8 mouse cellular contexts compared by ENCODE assay signal in genomic region chr13:53461855-53462648, GRCm38 (mm10). TPM values are rescaled to one million over a fixed set of nuclear protein-coding genes. Genes with fewer than 3 reads are reported as not detected.
DNase-seq lines count a peak whose midpoint lies in the region; ATAC-seq and TF ChIP-seq lines count a peak whose summit lies in the region.

No protein-coding gene starts in this region.

- under 1% methylated on average over 51 of the region's 51 CpGs for WGBS in forebrain, embryonic 16.5 days
- under 1% methylated on average over 51 of the region's 51 CpGs for WGBS in kidney, embryonic 15.5 days
- 5% methylated on average over 51 of the region's 51 CpGs for WGBS in thymus, adult 2 months

- no peak for DNase-seq in CH12.LX (ENCODE audit: extremely low read depth)
- DNase-seq in adrenal gland, adult 18-20 months (ENCODE audit: low spot score in 2 of 2), result peak; percentile 38 to 49
- DNase-seq in lung, postnatal 4 days, result peak; percentile 21 to 34
- no peak for DNase-seq in thymus, adult 2 months
- DNase-seq in layer of hippocampus, adult 8-10 months (ENCODE audit: low spot score in 2 of 2), result no peak
- DNase-seq in spleen, postnatal 36 days (ENCODE audit: low spot score in 2 of 2), result no peak

- H3K4me1 ChIP-seq in CH12.LX (ENCODE audit: control insufficient read depth in 1 of 2, insufficient read depth in 2 of 2), result 0 out of 4 replicates have a peak, but pooled peaks cover 0 to 2% of the 10 kb centered on the region in 2 experiments
- peaks cover 8% of the 10 kb centered on the region for H3K4me1 ChIP-seq in forebrain, embryonic 16.5 days (replicated peaks; ENCODE audit: control insufficient read depth, insufficient read depth, low read length)
- H3K4me1 ChIP-seq in kidney, embryonic 15.5 days, result peaks cover 32% of the 10 kb centered on the region
- no peaks in the 10 kb centered on the region for H3K4me1 ChIP-seq in thymus, adult 2 months (replicated peaks; ENCODE audit: control insufficient read depth, insufficient read depth, low read length)

- H3K36me3 ChIP-seq in CH12.LX (replicated peaks in 1 of 2; ENCODE audit: control insufficient read depth in 1 of 2, insufficient read depth in 1 of 2, low read length in 1 of 2), result no peaks in the 10 kb centered on the region
- no peaks in the 10 kb centered on the region for H3K36me3 ChIP-seq in forebrain, embryonic 16.5 days (ENCODE audit: control insufficient read depth, insufficient read depth)
- no peaks in the 10 kb centered on the region for H3K36me3 ChIP-seq in kidney, embryonic 15.5 days
- H3K36me3 ChIP-seq in thymus, adult 2 months (ENCODE audit: control insufficient read depth, insufficient read depth, low read length), result no peaks in the 10 kb centered on the region

- peak; percentile 62 for TF ChIP-seq RAD21 in CH12.LX (IDR thresholded peaks at IDR 0.05; ENCODE audit: low read depth, low read length)

- H3K4me2 ChIP-seq in CH12.LX (ENCODE audit: insufficient read depth, low read depth, poor library complexity, severe bottlenecking), result no peak overlapping the region
- H3K4me2 ChIP-seq in forebrain, embryonic 16.5 days (ENCODE audit: low read length), result peak overlapping the region; percentile 34
- peak overlapping the region; percentile 51 for H3K4me2 ChIP-seq in kidney, embryonic 15.5 days

- H3K4me3 ChIP-seq in CH12.LX (replicated peaks in 1 of 3; ENCODE audit: low read depth in 2 of 3, low read length in 2 of 3, poor library complexity in 1 of 3), result no peak overlapping the region
- H3K4me3 ChIP-seq in forebrain, embryonic 16.5 days (replicated peaks; ENCODE audit: low read length), result peak overlapping the region; percentile 22
- peak overlapping the region; percentile 28 for H3K4me3 ChIP-seq in kidney, embryonic 15.5 days (replicated peaks)
- no peak overlapping the region for H3K4me3 ChIP-seq in thymus, adult 2 months (ENCODE audit: control insufficient read depth, insufficient read depth, low read length)

- in situ Hi-C loops in CH12.LX (cut with MboI; ENCODE audit: low pct_ligation_motif_present, low pct_unique_long_range_greater_than_20kb, low sequenced_read_pairs), result loop anchor here (25.0 kb wide), 1 partner anchor 225 kb away; no protein-coding TSS in a partner anchor

- dilution Hi-C loops in CH12.LX (cut with MboI; ENCODE audit: extremely low pct_ligation_motif_present, extremely low pct_unique_long_range_greater_than_20kb, low sequenced_read_pairs), result no loop called here

- TF ChIP-seq EP300 in CH12.LX (IDR thresholded peaks at IDR 0.05; ENCODE audit: low read length), result no peak

- no peaks in the 10 kb centered on the region for H3K9me3 ChIP-seq in CH12.LX (replicated peaks; ENCODE audit: low read length)
- no peaks in the 10 kb centered on the region for H3K9me3 ChIP-seq in forebrain, embryonic 16.5 days (ENCODE audit: control insufficient read depth, low read length)
- H3K9me3 ChIP-seq in kidney, embryonic 15.5 days (replicated peaks), result no peaks in the 10 kb centered on the region

- H3K27me3 ChIP-seq in CH12.LX (replicated peaks), result peaks cover 55% of the 10 kb centered on the region
- peaks cover 70% of the 10 kb centered on the region for H3K27me3 ChIP-seq in forebrain, embryonic 16.5 days (replicated peaks; ENCODE audit: control insufficient read depth, insufficient read depth, low read length)
- peaks cover 95% of the 10 kb centered on the region for H3K27me3 ChIP-seq in kidney, embryonic 15.5 days
- H3K27me3 ChIP-seq in thymus, adult 2 months (ENCODE audit: control insufficient read depth, insufficient read depth, low read length), result peaks cover 11% of the 10 kb centered on the region; the same call in 1 of the 2 replicates

- no peak for TF ChIP-seq POLR2A in CH12.LX (IDR thresholded peaks at IDR 0.05; ENCODE audit: low read depth, low read length)
- no peak for TF ChIP-seq POLR2A in thymus, adult 2 months (IDR thresholded peaks at IDR 0.05; ENCODE audit: control insufficient read depth, extremely low read depth, insufficient read depth, low read length, poor library complexity)

- H3K27ac ChIP-seq in CH12.LX (ENCODE audit: insufficient read depth, low read depth), result no peak overlapping the region
- no peak overlapping the region for H3K27ac ChIP-seq in forebrain, embryonic 16.5 days (ENCODE audit: low read length)
- H3K27ac ChIP-seq in kidney, embryonic 15.5 days, result no peak overlapping the region
- H3K27ac ChIP-seq in thymus, adult 2 months (ENCODE audit: control insufficient read depth, insufficient read depth, low read length), result no peak overlapping the region

- no peak for ATAC-seq in forebrain, embryonic 16.5 days
- peak; percentile 49; the same call in 1 of the 2 replicates for ATAC-seq in kidney, embryonic 15.5 days (replicated peaks; ENCODE audit: low FRiP score)

- no peaks in the 10 kb centered on the region for H3K79me2 ChIP-seq in CH12.LX (replicated peaks; ENCODE audit: control insufficient read depth, extremely low read depth, insufficient read depth, poor library complexity, severe bottlenecking)

- H3K9ac ChIP-seq in CH12.LX (ENCODE audit: insufficient read depth, low read depth), result no peak overlapping the region
- H3K9ac ChIP-seq in forebrain, embryonic 16.5 days (replicated peaks; ENCODE audit: low read depth, low read length), result 0 out of 2 replicates have a peak overlapping the region, but pooled peaks have one; percentile 6
- H3K9ac ChIP-seq in kidney, embryonic 15.5 days, result no peak overlapping the region

- peak in 1 of 2 experiments; percentile 62; a peak in 2 of 4 replicates for TF ChIP-seq CTCF in CH12.LX (conservative IDR thresholded peaks at IDR 0.05 in 1 of 2, IDR thresholded peaks at IDR 0.05 in 1 of 2; ENCODE audit: low read depth in 2 of 2, low read length in 2 of 2)
- no peak for TF ChIP-seq CTCF in thymus, adult 2 months (IDR thresholded peaks at IDR 0.05; ENCODE audit: borderline replicate concordance, control insufficient read depth, extremely low read depth, insufficient read depth, low read length, poor library complexity)

TF ChIP-seq in CH12.LX, 34 proteins besides CTCF, POLR2A, EP300 and RAD21:
- peak; percentile 45 for TF ChIP-seq SMC3 (IDR thresholded peaks at IDR 0.05; ENCODE audit: low read depth, low read length)
- TF ChIP-seq IRF4 (IDR thresholded peaks at IDR 0.05; ENCODE audit: low read depth, low read length), result no peak
TF ChIP-seq in CH12.LX: peak in this region for 1.

RNA-seq across cellular contexts. Expression of gene Msx2, which starts 10.8 kb away (rescaled TPM):
- not detected in 2 replicates for total RNA-seq in CH12.LX (2012; rRNA removed)
- not detected in 2 replicates for total RNA-seq in CH12.LX (2014; rRNA removed)
- not detected in 2 replicates for polyA plus RNA-seq in CH12.LX (2012; ENCODE audit: insufficient read length, low read depth)
- under 1 TPM; 0.27 to 0.58 TPM for total RNA-seq in adrenal gland, adult 18-20 months (2021)
- polyA plus RNA-seq in forebrain, embryonic 16.5 days (2015; fragmentation: Nextera tagmentation; extraction: Ambion mirVana), result 0.38 and 0.41 TPM in 2 replicates
- polyA plus RNA-seq in kidney, embryonic 15.5 days (2015; fragmentation: Nextera tagmentation; extraction: Ambion mirVana), result 0.99 and 1.5 TPM in 2 replicates
- 0.05 TPM in 1 of 2 replicates, not detected in the other for polyA plus RNA-seq in thymus, adult 2 months (2012; rRNA removed)
- under 1 TPM; 0.16 to 0.70 (median 0.45) TPM for total RNA-seq in layer of hippocampus, adult 8-10 months (2022)

Comparison
In these comparisons a context has a peak if more than half of its experiments do, and no peak if none do; other contexts are left out.
1. DNase-seq: peak in adrenal gland, adult 18-20 months (2 of 2) and lung, postnatal 4 days (2 of 2); none in CH12.LX (single experiment), thymus, adult 2 months (single experiment), layer of hippocampus, adult 8-10 months (0 of 2) and spleen, postnatal 36 days (0 of 2).
2. H3K4me3 ChIP-seq: peak in forebrain, embryonic 16.5 days (single experiment) and kidney, embryonic 15.5 days (single experiment); none in CH12.LX (0 of 3) and thymus, adult 2 months (single experiment).